ENCODE assay signal across 8 mouse cellular contexts in genomic region chr3:84732016-84732502, GRCm38 (mm10).
DNase-seq lines count a peak whose midpoint lies in the region; ATAC-seq and TF ChIP-seq lines count a peak whose summit lies in the region.

No protein-coding gene starts in this region.

- H3K9me3 ChIP-seq in forebrain, embryonic 15.5 days, result no peaks in the 10 kb centered on the region
- no peaks in the 10 kb centered on the region for H3K9me3 ChIP-seq in liver, embryonic 16.5 days (replicated peaks; ENCODE audit: control insufficient read depth, low read length)
- H3K9me3 ChIP-seq in stomach, postnatal 0 days (ENCODE audit: control insufficient read depth, low read length), result no peaks in the 10 kb centered on the region

- ATAC-seq in forebrain, embryonic 15.5 days (replicated peaks), result peak; percentile 79
- ATAC-seq in liver, embryonic 16.5 days (ENCODE audit: low read depth), result no peak
- ATAC-seq in stomach, postnatal 0 days (ENCODE audit: low FRiP score, low TSS enrichment), result no peak

- no peak for DNase-seq in layer of hippocampus, adult 2 months (ENCODE audit: low spot score in 2 of 2)
- DNase-seq in layer of hippocampus, adult 9-10 months (ENCODE audit: low spot score), result no peak
- DNase-seq in stomach, postnatal 0 days (ENCODE audit: low spot score), result no peak
- no peak for DNase-seq in adrenal gland, postnatal 36 days
- no peak for DNase-seq in layer of hippocampus, adult 9-11 months

- TF ChIP-seq CTCF in layer of hippocampus, adult 2 months (conservative IDR thresholded peaks at IDR 0.05), result no peak
- TF ChIP-seq CTCF in stomach, postnatal 0 days (IDR thresholded peaks at IDR 0.05; ENCODE audit: low read depth), result no peak

- H3K36me3 ChIP-seq in forebrain, embryonic 15.5 days, result no peaks in the 10 kb centered on the region
- no peaks in the 10 kb centered on the region for H3K36me3 ChIP-seq in liver, embryonic 16.5 days (ENCODE audit: control insufficient read depth, insufficient read depth)
- no peaks in the 10 kb centered on the region for H3K36me3 ChIP-seq in stomach, postnatal 0 days (ENCODE audit: control insufficient read depth, insufficient read depth, low read length)

- peak overlapping the region; percentile 14; the same call in 1 of the 2 replicates for H3K27ac ChIP-seq in layer of hippocampus, adult 2 months
- no peak overlapping the region for H3K27ac ChIP-seq in brown adipose tissue, adult 24 weeks (replicated peaks; ENCODE audit: low read depth, low read length)
- H3K27ac ChIP-seq in forebrain, embryonic 15.5 days (replicated peaks), result peak overlapping the region; percentile 77
- no peak overlapping the region for H3K27ac ChIP-seq in liver, embryonic 16.5 days (ENCODE audit: low read length)
- H3K27ac ChIP-seq in stomach, postnatal 0 days (replicated peaks), result no peak overlapping the region

- peak overlapping the region; percentile 42 for H3K4me3 ChIP-seq in layer of hippocampus, adult 2 months
- H3K4me3 ChIP-seq in brown adipose tissue, adult 24 weeks (ENCODE audit: insufficient read depth, low read depth, low read length), result peak overlapping the region; percentile 37
- peak overlapping the region; percentile 31 for H3K4me3 ChIP-seq in forebrain, embryonic 15.5 days
- H3K4me3 ChIP-seq in liver, embryonic 16.5 days (ENCODE audit: low read depth, low read length), result peak overlapping the region; percentile 2; the same call in 1 of the 2 replicates
- no peak overlapping the region; the same call in 1 of the 2 replicates for H3K4me3 ChIP-seq in stomach, postnatal 0 days (ENCODE audit: low read depth, low read length)

- WGBS in forebrain, embryonic 15.5 days, result under 1% methylated on average over 20 of the region's 20 CpGs
- WGBS in liver, embryonic 16.5 days (ENCODE audit: insufficient replicate concordance), result 8% methylated on average over 20 of the region's 20 CpGs
- 14% methylated on average over 20 of the region's 20 CpGs for WGBS in stomach, postnatal 0 days

- peaks cover 11% of the 10 kb centered on the region; the same call in 1 of the 2 replicates for H3K4me1 ChIP-seq in brown adipose tissue, adult 24 weeks (ENCODE audit: control insufficient read depth, insufficient read depth, insufficient read length, low read length)
- H3K4me1 ChIP-seq in forebrain, embryonic 15.5 days, result peaks cover 23% of the 10 kb centered on the region
- no peaks in the 10 kb centered on the region for H3K4me1 ChIP-seq in liver, embryonic 16.5 days (ENCODE audit: control insufficient read depth, low read depth, low read length)
- H3K4me1 ChIP-seq in stomach, postnatal 0 days (replicated peaks; ENCODE audit: control insufficient read depth, insufficient read depth), result no peaks in the 10 kb centered on the region

- no peaks in the 10 kb centered on the region for H3K27me3 ChIP-seq in forebrain, embryonic 15.5 days
- peaks cover 27% of the 10 kb centered on the region for H3K27me3 ChIP-seq in liver, embryonic 16.5 days (ENCODE audit: control insufficient read depth, insufficient read depth, low read depth, low read length)
- H3K27me3 ChIP-seq in stomach, postnatal 0 days (ENCODE audit: control insufficient read depth, insufficient read depth, low read length), result no peaks in the 10 kb centered on the region

- H3K9ac ChIP-seq in forebrain, embryonic 15.5 days (replicated peaks), result peak overlapping the region; percentile 38
- no peak overlapping the region for H3K9ac ChIP-seq in liver, embryonic 16.5 days (ENCODE audit: low read depth, low read length)
- 0 out of 2 replicates have a peak overlapping the region, but pooled peaks have one; percentile 18 for H3K9ac ChIP-seq in stomach, postnatal 0 days (ENCODE audit: low read length)

- TF ChIP-seq EP300 in stomach, postnatal 0 days (optimal IDR thresholded peaks at IDR 0.05), result no peak

- peak overlapping the region; percentile 64 for H3K4me2 ChIP-seq in forebrain, embryonic 15.5 days (replicated peaks)
- peak overlapping the region; percentile 41 for H3K4me2 ChIP-seq in liver, embryonic 16.5 days (ENCODE audit: low read depth, low read length)
- peak overlapping the region; percentile 48 for H3K4me2 ChIP-seq in stomach, postnatal 0 days (replicated peaks; ENCODE audit: low read depth)

Comparison
In these comparisons a context has a peak if more than half of its experiments do, and no peak if none do; other contexts are left out.
1. H3K27ac ChIP-seq: peak in layer of hippocampus, adult 2 months (single experiment) and forebrain, embryonic 15.5 days (single experiment); none in brown adipose tissue, adult 24 weeks (single experiment), liver, embryonic 16.5 days (single experiment) and stomach, postnatal 0 days (single experiment).
2. Peak in every context shown above with its lines, with median percentiles within 50 percentile points of each other: H3K4me2 ChIP-seq.